Mouse (Mus musculus) heart, embryonic 12.5 days (tissue): ENCODE data around the gene Ltc4s. TPM values are rescaled to one million over a fixed set of nuclear protein-coding genes. Genes with fewer than 3 reads are reported as not detected.

Experiments
- ATAC-seq: fragments of 200-750 bp; cut with Nextera tagmentation; 2 replicates; pipeline ENCODE4 v1.8.0; 2017; ENCODE audit warnings: moderate TSS enrichment, moderate library complexity; ENCODE audit not compliant: insufficient number of reproducible peaks, low FRiP score
- H3K27ac ChIP-seq: fragments of 300-500 bp; sonication (generic); 2 replicates; pipeline ENCODE4 v1.5.1; 2016; ENCODE audit warnings: mild to moderate bottlenecking, moderate library complexity; ENCODE audit not compliant: poor library complexity, severe bottlenecking
- H3K27me3 ChIP-seq: fragments of 300-500 bp; sonication (generic); replicated peaks from 2 replicates; pipeline ENCODE4 v1.6.1; 2016; ENCODE audit warnings: mild to moderate bottlenecking, moderate library complexity
- H3K36me3 ChIP-seq: fragments of 300-500 bp; sonication (generic); 2 replicates; pipeline ENCODE4 v1.6.1; 2016; ENCODE audit warnings: mild to moderate bottlenecking, moderate library complexity
- H3K4me1 ChIP-seq: fragments of 300-500 bp; sonication (generic); replicated peaks from 2 replicates; pipeline ENCODE4 v1.6.1; 2016; ENCODE audit warnings: mild to moderate bottlenecking
- H3K4me2 ChIP-seq: fragments of 300-500 bp; sonication (generic); 2 replicates; pipeline ENCODE4 v1.6.1; 2016; ENCODE audit warnings: mild to moderate bottlenecking, moderate library complexity
- H3K4me3 ChIP-seq: fragments of 300-500 bp; sonication (generic); 2 replicates; pipeline ENCODE4 v1.5.1; 2016; ENCODE audit warnings: mild to moderate bottlenecking
- H3K9ac ChIP-seq: fragments of 300-500 bp; sonication (generic); 2 replicates; pipeline ENCODE4 v1.6.1; 2016; ENCODE audit warnings: mild to moderate bottlenecking, moderate library complexity
- H3K9me3 ChIP-seq: fragments of 300-500 bp; sonication (generic); replicated peaks from 2 replicates; pipeline ENCODE4 v1.6.1; 2016; ENCODE audit warnings: mild to moderate bottlenecking, moderate library complexity
- WGBS: fragments of 180-500 bp; shearing (Covaris S2); methylation state at CpG from one replicate; pipeline ENCODE4 v1.1.7; 2016; 5-methylcytosine and 5-hydroxymethylcytosine counted together
- polyA plus RNA-seq: library from polyadenylated mRNA; unstranded; fragments of >200 nt; fragmentation: Nextera tagmentation; extraction: Ambion mirVana; gene quantifications from 2 replicates; pipeline ENCODE4 v1.2.1, GENCODE M21; 2016

The Ltc4s gene
- polyA plus RNA-seq, 1 experiment from 2014 or later = 0.70 TPM

DNA sequence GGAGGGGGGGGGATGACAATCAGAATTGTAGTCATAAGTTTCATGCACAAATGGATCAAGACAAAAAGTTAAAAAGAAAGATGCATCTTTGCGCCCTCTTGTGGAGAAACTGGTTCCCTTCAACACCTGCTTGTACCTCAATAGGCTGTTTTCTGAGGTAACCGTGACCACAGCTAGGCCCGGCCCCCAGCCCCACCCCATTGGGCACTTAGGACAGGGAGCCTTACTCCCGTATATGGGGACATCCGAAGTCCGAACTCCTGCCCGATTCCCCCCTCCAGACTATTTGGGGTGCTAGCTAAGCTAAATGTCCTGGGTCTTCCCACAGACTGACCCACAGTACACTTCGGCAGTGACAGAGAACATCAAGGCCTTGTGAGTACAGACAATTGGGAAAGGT is 7.0 kb downstream of the Ltc4s start:
- Histone ChIP-seq H3K9me3 (no peaks in the 10 kb centered on the region), H3K27ac (no peak overlapping the region), H3K9ac (no peak overlapping the region), H3K4me1 (peaks cover 24% of the 10 kb centered on the region), H3K27me3 (peaks cover 49% of the 10 kb centered on the region), H3K36me3 (peaks cover 42% of the 10 kb centered on the region), H3K4me2 (peak overlapping the region; percentile 78), H3K4me3 (peak overlapping the region; percentile 35; the same call in 1 of the 2 replicates)
- WGBS = 21% methylated on average over 8 of the region's 8 CpGs
- no peak for ATAC-seq

DNA sequence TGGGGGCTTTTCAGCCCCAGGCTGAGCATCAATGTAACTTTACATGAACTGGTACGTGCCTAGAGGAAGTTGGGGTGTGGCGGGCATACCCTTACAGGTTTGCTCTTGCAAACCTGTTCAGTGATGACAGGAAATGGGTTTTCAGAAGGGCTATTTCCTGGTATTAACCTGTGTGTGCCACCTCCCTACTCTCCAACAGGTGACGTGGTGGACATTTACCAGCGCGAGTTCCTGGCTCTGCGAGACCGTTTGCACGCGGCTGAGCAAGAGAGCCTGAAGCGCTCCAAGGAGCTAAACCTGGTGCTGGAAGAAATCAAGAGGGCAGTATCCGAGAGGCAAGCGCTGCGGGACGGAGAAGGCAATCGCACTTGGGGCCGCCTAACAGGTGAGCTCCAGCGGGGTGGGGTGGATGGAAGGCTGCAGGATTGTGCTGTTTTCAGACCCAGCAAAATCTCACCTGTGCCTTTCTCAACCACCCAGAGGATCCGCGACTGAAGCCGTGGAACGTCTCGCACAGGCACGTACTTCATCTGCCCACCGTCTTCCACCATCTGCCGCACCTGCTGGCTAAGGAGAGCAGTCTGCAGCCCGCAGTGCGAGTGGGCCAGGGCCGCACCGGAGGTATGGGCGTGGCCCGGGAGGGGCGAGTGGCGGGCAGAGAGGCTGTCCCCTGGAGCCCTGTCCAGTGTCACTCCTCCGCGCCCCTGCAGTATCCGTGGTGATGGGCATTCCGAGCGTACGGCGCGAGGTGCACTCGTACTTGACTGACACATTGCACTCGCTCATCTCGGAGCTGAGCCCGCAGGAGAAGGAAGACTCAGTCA is 7.7 kb downstream of the Ltc4s start:
- 31% methylated on average over 45 of the region's 45 CpGs for WGBS
- no peak for ATAC-seq
- Histone ChIP-seq H3K9me3 (no peaks in the 10 kb centered on the region), H3K27me3 (peaks cover 45% of the 10 kb centered on the region), H3K4me3 (peak overlapping the region; percentile 35), H3K4me2 (peak overlapping the region; percentile 78), H3K9ac (peak overlapping the region; percentile 47), H3K36me3 (peaks cover 42% of the 10 kb centered on the region), H3K27ac (no peak overlapping the region), H3K4me1 (peaks cover 26% of the 10 kb centered on the region)

GRCm38 (mm10) chr11:50229252-50229910 is 9.0 kb downstream of the Ltc4s start:
- peaks cover 26% of the 10 kb centered on the region for H3K4me1 ChIP-seq
- 62% methylated on average over 7 of the region's 7 CpGs for WGBS
- H3K9me3 ChIP-seq = no peaks in the 10 kb centered on the region
- peaks cover 35% of the 10 kb centered on the region for H3K36me3 ChIP-seq
- H3K9ac ChIP-seq = 0 out of 2 replicates have a peak overlapping the region, but pooled peaks have one; percentile 13
- no peak overlapping the region for H3K27ac ChIP-seq
- H3K27me3 ChIP-seq = peaks cover 38% of the 10 kb centered on the region
- H3K4me2 ChIP-seq = no peak overlapping the region
- no peak overlapping the region for H3K4me3 ChIP-seq
- no peak for ATAC-seq

GRCm38 (mm10) chr11:50228772-50229171 is 9.6 kb downstream of the Ltc4s start:
- no peak for ATAC-seq
- H3K4me2 ChIP-seq = no peak overlapping the region
- H3K27ac ChIP-seq = no peak overlapping the region
- peak overlapping the region; percentile 9; the same call in 1 of the 2 replicates for H3K9ac ChIP-seq
- peaks cover 36% of the 10 kb centered on the region for H3K27me3 ChIP-seq
- peaks cover 29% of the 10 kb centered on the region for H3K36me3 ChIP-seq
- WGBS = 40% methylated on average over 3 of the region's 3 CpGs
- H3K4me1 ChIP-seq = peaks cover 31% of the 10 kb centered on the region
- no peak overlapping the region for H3K4me3 ChIP-seq
- H3K9me3 ChIP-seq = no peaks in the 10 kb centered on the region

DNA sequence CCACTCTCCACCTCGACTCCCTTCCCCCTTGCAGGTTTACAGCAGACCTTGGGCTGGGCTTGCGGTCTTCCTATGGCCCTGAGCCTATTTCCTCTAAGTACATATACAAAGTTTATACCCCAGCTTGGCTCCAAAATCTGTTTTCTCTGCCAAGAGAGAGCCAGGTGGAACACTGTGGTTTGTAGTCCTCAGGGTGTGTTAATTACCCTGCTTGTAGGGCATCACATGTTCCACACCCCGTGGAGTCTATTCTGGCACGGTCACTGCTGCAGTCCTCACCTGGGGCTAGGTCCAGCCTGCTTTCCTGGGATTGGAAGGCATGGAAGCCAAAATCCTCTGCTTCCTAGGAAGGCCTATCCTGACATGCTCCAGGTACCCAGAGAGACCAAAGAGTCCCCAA is 10.7 kb downstream of the Ltc4s start:
- no peak overlapping the region for H3K27ac ChIP-seq
- no peak overlapping the region for H3K4me3 ChIP-seq
- peaks cover 18% of the 10 kb centered on the region for H3K36me3 ChIP-seq
- no peak for ATAC-seq
- peaks cover 32% of the 10 kb centered on the region for H3K27me3 ChIP-seq
- WGBS = 94% methylated on average over 4 of the region's 4 CpGs
- H3K9ac ChIP-seq = no peak overlapping the region
- no peaks in the 10 kb centered on the region for H3K9me3 ChIP-seq
- H3K4me2 ChIP-seq = no peak overlapping the region
- H3K4me1 ChIP-seq = peaks cover 31% of the 10 kb centered on the region

DNA sequence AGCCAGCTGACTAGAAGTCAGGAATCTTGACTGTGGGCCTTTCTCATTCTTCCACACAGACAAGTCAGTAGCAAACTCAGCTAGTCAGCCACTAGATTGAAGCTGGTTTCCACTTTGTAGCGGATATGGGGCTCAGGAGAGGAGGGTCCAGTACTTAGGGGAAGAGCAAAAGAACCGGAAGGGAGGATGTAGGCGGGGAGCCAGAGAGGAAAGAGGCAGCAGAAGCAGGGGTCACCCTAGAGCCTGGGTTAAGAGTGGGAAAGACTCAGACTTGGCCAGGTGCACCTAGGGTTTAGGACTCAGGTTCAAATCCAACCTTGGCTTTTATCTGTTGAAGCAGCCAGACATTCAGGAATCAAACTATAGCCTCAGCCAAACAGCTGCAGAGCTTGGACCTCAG is 11.2 kb downstream of the Ltc4s start:
- Histone ChIP-seq H3K27me3 (peaks cover 26% of the 10 kb centered on the region), H3K27ac (peak overlapping the region; percentile 75; the same call in 1 of the 2 replicates), H3K9ac (no peak overlapping the region; the same call in 1 of the 2 replicates), H3K4me1 (peaks cover 31% of the 10 kb centered on the region), H3K36me3 (peaks cover 13% of the 10 kb centered on the region), H3K4me2 (peak overlapping the region; percentile 94), H3K4me3 (0 out of 2 replicates have a peak overlapping the region, but pooled peaks have one; percentile 95), H3K9me3 (no peaks in the 10 kb centered on the region)
- 63% methylated on average over 3 of the region's 3 CpGs for WGBS
- ATAC-seq = no peak

DNA sequence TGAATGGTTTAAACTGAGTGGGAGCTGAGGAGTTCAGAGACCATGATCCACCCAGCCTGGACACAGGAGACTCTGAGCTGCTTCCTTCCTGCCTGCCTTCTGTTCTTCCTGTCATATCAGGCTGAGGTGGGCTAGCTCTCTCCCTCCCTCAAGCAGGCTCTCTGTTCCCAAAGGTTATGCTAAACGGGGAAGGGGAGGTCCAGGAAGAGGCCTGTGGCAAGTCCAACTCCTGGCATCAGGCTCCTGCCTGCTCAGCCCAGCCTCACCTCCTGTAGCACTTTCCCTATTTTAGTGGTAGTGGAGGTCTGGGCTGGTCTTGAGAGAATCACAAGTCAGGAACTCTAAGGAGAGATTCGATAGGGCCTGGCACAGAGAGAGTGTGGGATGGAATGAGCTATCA is 12.0 kb downstream of the Ltc4s start:
- ATAC-seq = no peak
- H3K36me3 ChIP-seq = peaks cover 8% of the 10 kb centered on the region; the same call in 1 of the 2 replicates
- H3K27ac ChIP-seq = peak overlapping the region; percentile 75
- WGBS = 37% methylated on average over 2 of the region's 2 CpGs
- H3K27me3 ChIP-seq = peaks cover 24% of the 10 kb centered on the region
- no peaks in the 10 kb centered on the region for H3K9me3 ChIP-seq
- H3K4me3 ChIP-seq = peak overlapping the region; percentile 95
- H3K4me2 ChIP-seq = peak overlapping the region; percentile 94
- H3K9ac ChIP-seq = peak overlapping the region; percentile 98
- peaks cover 31% of the 10 kb centered on the region for H3K4me1 ChIP-seq

GRCm38 (mm10) chr11:50225611-50226378 is 12.6 kb downstream of the Ltc4s start:
- peaks cover 6% of the 10 kb centered on the region; the same call in 1 of the 2 replicates for H3K36me3 ChIP-seq
- H3K9ac ChIP-seq = peak overlapping the region; percentile 98
- H3K4me2 ChIP-seq = peak overlapping the region; percentile 94
- ATAC-seq = peak; percentile 20
- H3K4me3 ChIP-seq = peak overlapping the region; percentile 95
- 3% methylated on average over 34 of the region's 34 CpGs for WGBS
- H3K27me3 ChIP-seq = peaks cover 22% of the 10 kb centered on the region
- H3K27ac ChIP-seq = peak overlapping the region; percentile 75
- H3K4me1 ChIP-seq = peaks cover 28% of the 10 kb centered on the region
- H3K9me3 ChIP-seq = no peaks in the 10 kb centered on the region

GRCm38 (mm10) chr11:50224671-50225530 is 13.5 kb downstream of the Ltc4s start:
- WGBS = under 1% methylated on average over 70 of the region's 70 CpGs
- H3K4me3 ChIP-seq = peak overlapping the region; percentile 95
- H3K27ac ChIP-seq = peak overlapping the region; percentile 75
- peak overlapping the region; percentile 98 for H3K9ac ChIP-seq
- H3K27me3 ChIP-seq = peaks cover 13% of the 10 kb centered on the region; the same call in 1 of the 2 replicates
- H3K36me3 ChIP-seq = peaks cover 3% of the 10 kb centered on the region; the same call in 1 of the 2 replicates
- peak; percentile 92 for ATAC-seq
- H3K4me2 ChIP-seq = peak overlapping the region; percentile 94
- H3K4me1 ChIP-seq = peaks cover 25% of the 10 kb centered on the region
- no peaks in the 10 kb centered on the region for H3K9me3 ChIP-seq
